Mouse (Mus musculus): ENCODE results near the gene Ush1g. TPM values are rescaled to one million over a fixed set of nuclear protein-coding genes. Genes with fewer than 3 reads are reported as not detected.

Gene Ush1g
- polyA plus RNA-seq, 1 experiment = 0.01 TPM

DNA sequence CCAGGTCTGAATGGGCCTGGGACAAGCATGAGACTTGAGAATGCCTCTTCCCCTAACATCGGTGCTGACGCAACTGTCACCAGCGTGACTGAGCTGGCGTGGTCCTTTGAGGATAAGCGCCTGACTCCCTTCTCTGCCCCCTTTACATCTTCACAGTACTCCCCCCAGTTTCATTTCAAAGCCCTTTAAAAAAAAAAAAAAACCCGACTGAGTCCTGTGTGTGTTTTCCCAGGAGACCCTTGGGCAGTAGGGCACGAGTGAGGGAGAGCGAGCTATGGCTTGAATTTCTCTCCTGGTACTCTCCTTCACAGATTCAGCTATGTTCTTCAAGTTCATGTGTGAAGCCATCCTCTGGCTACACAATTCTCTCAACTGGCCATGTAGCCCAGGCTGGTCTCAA, 23.7 kb downstream of the Ush1g start:
- H3K27me3 ChIP-seq (ENCODE audit: control insufficient read depth, insufficient read depth, insufficient read length) = no peaks in the 10 kb centered on the region
- TF ChIP-seq CTCF (IDR thresholded peaks at IDR 0.05; ENCODE audit: control insufficient read depth, insufficient read depth, insufficient read length) (no peak), FOSL1 (IDR thresholded peaks at IDR 0.05; ENCODE audit: insufficient read depth, low read length, poor library complexity, severe bottlenecking) (no peak), MAX (IDR thresholded peaks at IDR 0.05) (no peak), CEBPB (IDR thresholded peaks at IDR 0.05; ENCODE audit: low read depth) (no peak), MYOG (IDR thresholded peaks at IDR 0.05; ENCODE audit: control insufficient read depth, extremely low read depth, insufficient read length) (no peak), MYOD1 (IDR thresholded peaks at IDR 0.05; ENCODE audit: control insufficient read depth, insufficient read length, low read depth) (no peak), USF1 (IDR thresholded peaks at IDR 0.05; ENCODE audit: low read depth) (no peak)
- H3K36me3 ChIP-seq (ENCODE audit: control insufficient read depth, insufficient read depth) = no peaks in the 10 kb centered on the region
- H3K79me2 ChIP-seq (ENCODE audit: control insufficient read depth, insufficient read depth) = no peaks in the 10 kb centered on the region
- no peaks in the 10 kb centered on the region for H3K79me3 ChIP-seq (ENCODE audit: low read depth)
- H3K4me3 ChIP-seq (ENCODE audit: insufficient read depth, poor library complexity, severe bottlenecking) = no peak overlapping the region
- no peak overlapping the region for H3ac ChIP-seq (ENCODE audit: control insufficient read depth, insufficient read length, low read depth)

DNA sequence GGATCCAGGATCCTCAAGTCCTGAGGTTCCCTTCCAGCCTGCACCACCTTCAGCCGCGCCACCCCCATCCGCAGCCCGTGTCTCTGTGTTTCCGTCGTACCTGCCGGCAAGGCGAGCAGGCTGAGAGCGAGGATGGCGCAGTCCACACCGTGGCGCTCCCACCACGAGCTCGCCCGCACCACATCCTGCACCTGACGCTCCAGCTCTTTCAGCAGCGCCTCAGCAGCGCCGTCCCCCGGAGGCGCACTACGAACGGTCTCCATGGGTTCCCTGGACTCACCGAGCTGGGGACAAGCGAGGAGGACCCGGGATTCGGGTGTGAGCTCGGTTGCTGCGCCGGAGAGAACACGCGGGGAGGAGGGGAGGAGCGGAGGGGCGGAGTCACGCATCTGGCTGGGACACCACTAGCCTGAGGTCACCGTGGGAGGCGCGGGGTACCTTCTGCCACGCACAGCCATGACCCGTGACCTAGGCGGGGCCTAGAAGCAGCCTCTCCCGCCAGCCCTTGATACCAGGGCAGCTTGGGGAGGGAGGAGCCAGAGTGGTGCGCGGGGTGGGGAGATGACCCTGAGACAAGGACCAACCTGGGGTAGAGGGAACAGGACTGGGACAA, 24.5 kb downstream of the Ush1g start, which contains the start of gene Fads6:
Gene Fads6 (minus strand): TSS at position 450 of the 613 bp plus-strand sequence.
- Histone ChIP-seq H3K4me3 (ENCODE audit: insufficient read depth, poor library complexity, severe bottlenecking) (no peak within 1 kb of the TSS), H3ac (ENCODE audit: control insufficient read depth, insufficient read length, low read depth) (no peak within 1 kb of the TSS), H3K79me2 (ENCODE audit: control insufficient read depth, insufficient read depth) (no peaks in the 10 kb centered on the region), H3K36me3 (ENCODE audit: control insufficient read depth, insufficient read depth) (no peaks in the 10 kb centered on the region), H3K79me3 (ENCODE audit: low read depth) (no peaks in the 10 kb centered on the region), H3K27me3 (ENCODE audit: control insufficient read depth, insufficient read depth, insufficient read length) (no peaks in the 10 kb centered on the region)
- no peak for TF ChIP-seq MAX (IDR thresholded peaks at IDR 0.05)
- no peak for TF ChIP-seq FOSL1 (IDR thresholded peaks at IDR 0.05; ENCODE audit: insufficient read depth, low read length, poor library complexity, severe bottlenecking)
- TF ChIP-seq MYOD1 (IDR thresholded peaks at IDR 0.05; ENCODE audit: control insufficient read depth, insufficient read length, low read depth) = no peak
- TF ChIP-seq MYOG (IDR thresholded peaks at IDR 0.05; ENCODE audit: control insufficient read depth, extremely low read depth, insufficient read length) = no peak
- no peak for TF ChIP-seq CTCF (IDR thresholded peaks at IDR 0.05; ENCODE audit: control insufficient read depth, insufficient read depth, insufficient read length)
- no peak for TF ChIP-seq USF1 (IDR thresholded peaks at IDR 0.05; ENCODE audit: low read depth)
- TF ChIP-seq CEBPB (IDR thresholded peaks at IDR 0.05; ENCODE audit: low read depth) = no peak

DNA sequence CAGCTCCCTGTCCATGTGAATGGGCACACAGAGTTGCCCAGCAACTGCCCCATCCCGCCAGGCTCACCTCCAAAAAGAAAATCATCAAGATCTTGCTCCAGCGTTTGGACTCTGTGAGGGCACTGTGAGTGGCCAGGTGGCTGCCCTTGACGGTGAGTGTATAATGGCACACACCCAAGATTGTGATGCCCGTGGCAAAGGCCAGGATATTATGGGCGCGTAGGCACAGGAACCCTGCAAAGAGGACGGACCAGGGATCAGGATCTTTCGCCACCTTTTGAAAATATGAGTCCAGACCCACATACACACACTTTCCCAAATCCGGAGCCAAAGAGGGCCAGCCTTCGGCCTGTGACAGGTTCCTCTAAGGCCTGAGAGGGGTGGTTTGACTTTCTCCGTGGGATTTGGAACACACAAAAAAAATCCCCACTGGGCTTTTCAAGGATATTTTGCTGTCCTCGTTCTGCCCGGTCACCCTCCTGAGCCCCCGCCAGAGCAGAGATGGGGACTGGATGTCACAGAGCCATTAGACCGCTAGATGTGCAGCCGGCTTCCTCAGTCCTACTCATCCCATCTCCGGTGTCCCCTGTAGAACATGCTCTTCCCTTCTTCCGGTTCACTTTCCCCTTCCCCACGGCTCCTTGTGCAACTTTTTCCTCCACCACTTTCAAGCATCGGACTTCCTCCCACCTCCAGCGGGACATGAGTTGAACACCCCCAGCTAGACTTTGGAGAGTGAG, 25.2 kb downstream of the Ush1g start:
- TF ChIP-seq USF1 (IDR thresholded peaks at IDR 0.05; ENCODE audit: low read depth) (no peak), FOSL1 (IDR thresholded peaks at IDR 0.05; ENCODE audit: insufficient read depth, low read length, poor library complexity, severe bottlenecking) (no peak), CTCF (IDR thresholded peaks at IDR 0.05; ENCODE audit: control insufficient read depth, insufficient read depth, insufficient read length) (no peak), MAX (IDR thresholded peaks at IDR 0.05) (no peak), MYOG (IDR thresholded peaks at IDR 0.05; ENCODE audit: control insufficient read depth, extremely low read depth, insufficient read length) (no peak), MYOD1 (IDR thresholded peaks at IDR 0.05; ENCODE audit: control insufficient read depth, insufficient read length, low read depth) (no peak), CEBPB (IDR thresholded peaks at IDR 0.05; ENCODE audit: low read depth) (no peak)

DNA sequence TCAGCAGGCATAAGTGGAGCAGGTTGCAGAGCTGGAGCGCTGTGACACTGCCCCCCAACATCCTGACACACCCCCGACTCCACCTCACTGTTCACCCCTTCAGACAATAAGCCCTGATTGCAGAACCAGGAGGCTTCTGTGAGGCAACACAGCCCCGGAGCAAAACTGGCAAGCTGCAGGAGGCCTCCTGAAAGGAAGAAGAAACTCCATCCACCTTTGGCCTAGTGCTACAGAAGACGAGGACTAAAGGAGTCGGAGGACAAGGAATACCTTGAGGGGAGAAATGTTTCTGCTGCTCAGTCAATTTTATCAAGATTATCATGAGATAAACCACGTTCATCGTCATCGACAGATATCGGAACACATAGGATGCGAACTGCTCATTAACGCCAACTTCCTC, 25.9 kb downstream of the Ush1g start:
- H3K79me2 ChIP-seq (ENCODE audit: control insufficient read depth, insufficient read depth) = no peaks in the 10 kb centered on the region
- TF ChIP-seq FOSL1 (IDR thresholded peaks at IDR 0.05; ENCODE audit: insufficient read depth, low read length, poor library complexity, severe bottlenecking) (no peak), MYOD1 (IDR thresholded peaks at IDR 0.05; ENCODE audit: control insufficient read depth, insufficient read length, low read depth) (no peak), CTCF (IDR thresholded peaks at IDR 0.05; ENCODE audit: control insufficient read depth, insufficient read depth, insufficient read length) (no peak), CEBPB (IDR thresholded peaks at IDR 0.05; ENCODE audit: low read depth) (no peak), USF1 (IDR thresholded peaks at IDR 0.05; ENCODE audit: low read depth) (no peak), MAX (IDR thresholded peaks at IDR 0.05) (no peak), MYOG (IDR thresholded peaks at IDR 0.05; ENCODE audit: control insufficient read depth, extremely low read depth, insufficient read length) (no peak)
- no peaks in the 10 kb centered on the region for H3K79me3 ChIP-seq (ENCODE audit: low read depth)
- H3ac ChIP-seq (ENCODE audit: control insufficient read depth, insufficient read length, low read depth) = no peak overlapping the region
- H3K4me3 ChIP-seq (ENCODE audit: insufficient read depth, poor library complexity, severe bottlenecking) = no peak overlapping the region
- no peaks in the 10 kb centered on the region for H3K36me3 ChIP-seq (ENCODE audit: control insufficient read depth, insufficient read depth)
- H3K27me3 ChIP-seq (ENCODE audit: control insufficient read depth, insufficient read depth, insufficient read length) = no peaks in the 10 kb centered on the region

More for the DNA sequence above, 25.2 kb downstream of the Ush1g start:
- H3K79me2 ChIP-seq (ENCODE audit: control insufficient read depth, insufficient read depth) = no peaks in the 10 kb centered on the region
- no peaks in the 10 kb centered on the region for H3K79me3 ChIP-seq (ENCODE audit: low read depth)
- H3ac ChIP-seq (ENCODE audit: control insufficient read depth, insufficient read length, low read depth) = no peak overlapping the region
- H3K27me3 ChIP-seq (ENCODE audit: control insufficient read depth, insufficient read depth, insufficient read length) = no peaks in the 10 kb centered on the region
- no peaks in the 10 kb centered on the region for H3K36me3 ChIP-seq (ENCODE audit: control insufficient read depth, insufficient read depth)
- no peak overlapping the region for H3K4me3 ChIP-seq (ENCODE audit: insufficient read depth, poor library complexity, severe bottlenecking)

DNA sequence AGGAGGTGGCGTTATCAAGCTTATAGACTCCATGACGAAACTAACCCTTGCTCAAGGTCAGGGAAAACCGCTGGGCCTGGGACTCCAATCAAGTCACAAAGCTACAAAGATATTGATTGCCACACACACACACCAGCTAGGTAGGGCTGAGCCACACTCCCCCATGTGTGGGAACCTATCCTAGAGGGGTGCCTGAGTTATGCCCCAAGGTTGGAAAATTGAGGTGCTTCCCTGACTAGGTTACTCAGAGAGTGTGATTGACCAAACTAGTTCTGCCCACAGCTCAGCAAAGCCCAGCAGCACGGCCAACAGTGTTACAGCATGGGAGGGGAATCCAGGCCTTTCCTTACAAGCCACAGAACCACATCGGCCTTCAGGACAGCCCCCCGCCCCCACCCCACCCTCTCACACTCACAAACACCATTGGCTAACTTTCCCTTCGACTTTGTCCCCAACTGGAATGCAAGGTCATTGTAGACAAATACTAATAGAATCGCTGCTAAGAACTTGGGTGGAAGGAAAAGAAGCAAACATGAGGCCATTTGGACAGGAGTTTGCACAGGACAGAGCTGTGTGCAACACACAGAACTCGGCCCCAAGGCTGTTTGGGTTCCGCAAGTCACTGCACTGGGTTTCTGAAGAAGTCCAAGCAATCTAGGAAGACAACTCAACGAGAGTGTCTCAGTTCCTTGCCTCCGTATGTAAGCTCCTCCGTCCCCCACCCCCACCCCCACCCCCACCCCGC, 29.0 kb downstream of the Ush1g start:
- TF ChIP-seq CEBPB (IDR thresholded peaks at IDR 0.05; ENCODE audit: low read depth) (no peak), FOSL1 (IDR thresholded peaks at IDR 0.05; ENCODE audit: insufficient read depth, low read length, poor library complexity, severe bottlenecking) (no peak), MYOG (IDR thresholded peaks at IDR 0.05; ENCODE audit: control insufficient read depth, extremely low read depth, insufficient read length) (no peak), MYOD1 (IDR thresholded peaks at IDR 0.05; ENCODE audit: control insufficient read depth, insufficient read length, low read depth) (no peak), USF1 (IDR thresholded peaks at IDR 0.05; ENCODE audit: low read depth) (no peak), CTCF (IDR thresholded peaks at IDR 0.05; ENCODE audit: control insufficient read depth, insufficient read depth, insufficient read length) (no peak), MAX (IDR thresholded peaks at IDR 0.05) (no peak)
- no peaks in the 10 kb centered on the region for H3K79me2 ChIP-seq (ENCODE audit: control insufficient read depth, insufficient read depth)
- H3K36me3 ChIP-seq (ENCODE audit: control insufficient read depth, insufficient read depth) = no peaks in the 10 kb centered on the region
- H3K27me3 ChIP-seq (ENCODE audit: control insufficient read depth, insufficient read depth, insufficient read length) = no peaks in the 10 kb centered on the region
- H3ac ChIP-seq (ENCODE audit: control insufficient read depth, insufficient read length, low read depth) = no peak overlapping the region
- no peaks in the 10 kb centered on the region for H3K79me3 ChIP-seq (ENCODE audit: low read depth)
- no peak overlapping the region for H3K4me3 ChIP-seq (ENCODE audit: insufficient read depth, poor library complexity, severe bottlenecking)
